Mouse (Mus musculus): ENCODE measurements around the gene Prr36. TPM values are rescaled to one million over a fixed set of nuclear protein-coding genes. Genes with fewer than 3 reads are reported as not detected.

The Prr36 gene
- polyA plus RNA-seq, 1 experiment from 2014 or later = 0.52 TPM

GRCm38 (mm10) chr8:4213210-4214005, 3.9 kb downstream of the Prr36 start:
- no peak for TF ChIP-seq EP300 (optimal IDR thresholded peaks at IDR 0.05)
- no peak for TF ChIP-seq CTCF (IDR thresholded peaks at IDR 0.05; ENCODE audit: low read depth)
- Histone ChIP-seq H3K4me1 (replicated peaks; ENCODE audit: control insufficient read depth, insufficient read depth) (0 out of 2 replicates have a peak, but pooled peaks cover 3% of the 10 kb centered on the region), H3K9me3 (ENCODE audit: control insufficient read depth, low read length) (no peaks in the 10 kb centered on the region), H3K27me3 (ENCODE audit: control insufficient read depth, insufficient read depth, low read length) (peaks cover 6% of the 10 kb centered on the region; the same call in 1 of the 2 replicates), H3K4me3 (ENCODE audit: low read depth, low read length) (peak overlapping the region; percentile 35), H3K27ac (replicated peaks) (peak overlapping the region; percentile 18; the same call in 1 of the 2 replicates), H3K4me2 (replicated peaks; ENCODE audit: low read depth) (peak overlapping the region; percentile 78), H3K36me3 (ENCODE audit: control insufficient read depth, insufficient read depth, low read length) (no peaks in the 10 kb centered on the region), H3K9ac (ENCODE audit: low read length) (peak overlapping the region; percentile 54)
- ATAC-seq (ENCODE audit: low FRiP score, low TSS enrichment) = peak; percentile 59
- peak; percentile 76 for DNase-seq (ENCODE audit: low spot score)
- 6% methylated on average over 18 of the region's 18 CpGs for WGBS

- Histone ChIP-seq H3K4me1 (replicated peaks; ENCODE audit: control insufficient read depth, insufficient read depth) (0 out of 2 replicates have a peak, but pooled peaks cover 3% of the 10 kb centered on the region), H3K9me3 (ENCODE audit: control insufficient read depth, low read length) (no peaks in the 10 kb centered on the region), H3K27ac (replicated peaks) (peak overlapping the region; percentile 8; the same call in 1 of the 2 replicates), H3K36me3 (ENCODE audit: control insufficient read depth, insufficient read depth, low read length) (no peaks in the 10 kb centered on the region), H3K27me3 (ENCODE audit: control insufficient read depth, insufficient read depth, low read length) (peaks cover 6% of the 10 kb centered on the region; the same call in 1 of the 2 replicates), H3K4me2 (replicated peaks; ENCODE audit: low read depth) (peak overlapping the region; percentile 78), H3K4me3 (ENCODE audit: low read depth, low read length) (peak overlapping the region; percentile 35), H3K9ac (ENCODE audit: low read length) (peak overlapping the region; percentile 54)
- ATAC-seq (ENCODE audit: low FRiP score, low TSS enrichment) (peak; percentile 27; the same call in 1 of the 2 replicates), DNase-seq (ENCODE audit: low spot score) (peak; percentile 39)
- 0% methylated on average over 23 of the region's 25 CpGs for WGBS
- TF ChIP-seq CTCF (IDR thresholded peaks at IDR 0.05; ENCODE audit: low read depth) (no peak), EP300 (optimal IDR thresholded peaks at IDR 0.05) (no peak)
These were observed 4.5 kb downstream of the Prr36 start for GRCm38 (mm10) chr8:4212809-4213209.

DNA sequence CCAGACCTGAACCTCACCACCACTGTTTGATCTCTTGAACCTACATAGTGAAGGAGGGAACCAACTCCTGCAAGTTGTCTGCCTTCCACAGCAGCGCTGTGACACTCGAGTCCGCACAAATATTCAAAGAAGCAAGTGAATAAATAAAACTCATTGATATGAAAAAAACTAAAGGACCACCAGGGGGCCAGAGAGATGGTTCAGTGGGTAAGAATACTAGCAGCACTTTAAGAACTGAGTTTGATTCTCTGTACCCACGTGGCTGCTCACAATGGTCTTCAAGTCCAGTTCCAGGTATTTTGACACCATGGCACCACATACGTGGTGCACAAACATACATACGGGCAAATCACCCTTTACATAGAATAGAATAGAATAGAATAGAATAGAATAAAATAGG, 6.2 kb downstream of the Prr36 start:
- H3K4me1 ChIP-seq (replicated peaks; ENCODE audit: control insufficient read depth, insufficient read depth) = peaks cover 3% of the 10 kb centered on the region; the same call in 1 of the 2 replicates
- H3K36me3 ChIP-seq (ENCODE audit: control insufficient read depth, insufficient read depth, low read length) = no peaks in the 10 kb centered on the region
- WGBS = 79% methylated on average over 6 of the region's 6 CpGs
- H3K9me3 ChIP-seq (ENCODE audit: control insufficient read depth, low read length) = no peaks in the 10 kb centered on the region
- ATAC-seq (ENCODE audit: low FRiP score, low TSS enrichment) (no peak), DNase-seq (ENCODE audit: low spot score) (no peak)
- H3K4me2 ChIP-seq (replicated peaks; ENCODE audit: low read depth) = no peak overlapping the region
- H3K27ac ChIP-seq (replicated peaks) = no peak overlapping the region
- no peak overlapping the region for H3K9ac ChIP-seq (ENCODE audit: low read length)
- H3K27me3 ChIP-seq (ENCODE audit: control insufficient read depth, insufficient read depth, low read length) = no peaks in the 10 kb centered on the region
- peak; percentile 29 for TF ChIP-seq CTCF (IDR thresholded peaks at IDR 0.05; ENCODE audit: low read depth)
- no peak for TF ChIP-seq EP300 (optimal IDR thresholded peaks at IDR 0.05)
- no peak overlapping the region for H3K4me3 ChIP-seq (ENCODE audit: low read depth, low read length)

GRCm38 (mm10) chr8:4207016-4207350, 10.3 kb downstream of the Prr36 start:
- DNase-seq (ENCODE audit: low spot score) (no peak), ATAC-seq (ENCODE audit: low FRiP score, low TSS enrichment) (peak; percentile 41)
- H3K27ac ChIP-seq (replicated peaks) = no peak overlapping the region
- no peaks in the 10 kb centered on the region; the same call in 1 of the 2 replicates for H3K4me1 ChIP-seq (replicated peaks; ENCODE audit: control insufficient read depth, insufficient read depth)
- no peaks in the 10 kb centered on the region for H3K9me3 ChIP-seq (ENCODE audit: control insufficient read depth, low read length)
- H3K27me3 ChIP-seq (ENCODE audit: control insufficient read depth, insufficient read depth, low read length) = no peaks in the 10 kb centered on the region
- 47% methylated on average over 2 of the region's 2 CpGs for WGBS
- peaks cover 5% of the 10 kb centered on the region; the same call in 1 of the 2 replicates for H3K36me3 ChIP-seq (ENCODE audit: control insufficient read depth, insufficient read depth, low read length)
- TF ChIP-seq CTCF (IDR thresholded peaks at IDR 0.05; ENCODE audit: low read depth) = no peak
- no peak for TF ChIP-seq EP300 (optimal IDR thresholded peaks at IDR 0.05)
- peak overlapping the region; percentile 31; the same call in 1 of the 2 replicates for H3K9ac ChIP-seq (ENCODE audit: low read length)
- no peak overlapping the region for H3K4me2 ChIP-seq (replicated peaks; ENCODE audit: low read depth)
- no peak overlapping the region for H3K4me3 ChIP-seq (ENCODE audit: low read depth, low read length)

GRCm38 (mm10) chr8:4206182-4207015, 10.9 kb downstream of the Prr36 start:
- peaks cover 5% of the 10 kb centered on the region; the same call in 1 of the 2 replicates for H3K36me3 ChIP-seq (ENCODE audit: control insufficient read depth, insufficient read depth, low read length)
- TF ChIP-seq CTCF (IDR thresholded peaks at IDR 0.05; ENCODE audit: low read depth) (no peak), EP300 (optimal IDR thresholded peaks at IDR 0.05) (no peak)
- H3K9me3 ChIP-seq (ENCODE audit: control insufficient read depth, low read length) = no peaks in the 10 kb centered on the region
- H3K4me3 ChIP-seq (ENCODE audit: low read depth, low read length) = no peak overlapping the region
- peak; percentile 39 for ATAC-seq (ENCODE audit: low FRiP score, low TSS enrichment)
- H3K27ac ChIP-seq (replicated peaks) = no peak overlapping the region
- H3K4me2 ChIP-seq (replicated peaks; ENCODE audit: low read depth) = no peak overlapping the region
- no peaks in the 10 kb centered on the region; the same call in 1 of the 2 replicates for H3K4me1 ChIP-seq (replicated peaks; ENCODE audit: control insufficient read depth, insufficient read depth)
- H3K27me3 ChIP-seq (ENCODE audit: control insufficient read depth, insufficient read depth, low read length) = no peaks in the 10 kb centered on the region
- H3K9ac ChIP-seq (ENCODE audit: low read length) = peak overlapping the region; percentile 31; the same call in 1 of the 2 replicates
- DNase-seq (ENCODE audit: low spot score) = peak; percentile 52
- WGBS = 35% methylated on average over 44 of the region's 44 CpGs

Measured in stomach, postnatal 0 days (tissue).